Mouse (Mus musculus): Measurements from ENCODE around the gene Ccndbp1. TPM values are rescaled to one million over a fixed set of nuclear protein-coding genes. Genes with fewer than 3 reads are reported as not detected.

Gene Ccndbp1
- polyA plus RNA-seq (2017; shearing (Covaris generic)), result 176 TPM

DNA sequence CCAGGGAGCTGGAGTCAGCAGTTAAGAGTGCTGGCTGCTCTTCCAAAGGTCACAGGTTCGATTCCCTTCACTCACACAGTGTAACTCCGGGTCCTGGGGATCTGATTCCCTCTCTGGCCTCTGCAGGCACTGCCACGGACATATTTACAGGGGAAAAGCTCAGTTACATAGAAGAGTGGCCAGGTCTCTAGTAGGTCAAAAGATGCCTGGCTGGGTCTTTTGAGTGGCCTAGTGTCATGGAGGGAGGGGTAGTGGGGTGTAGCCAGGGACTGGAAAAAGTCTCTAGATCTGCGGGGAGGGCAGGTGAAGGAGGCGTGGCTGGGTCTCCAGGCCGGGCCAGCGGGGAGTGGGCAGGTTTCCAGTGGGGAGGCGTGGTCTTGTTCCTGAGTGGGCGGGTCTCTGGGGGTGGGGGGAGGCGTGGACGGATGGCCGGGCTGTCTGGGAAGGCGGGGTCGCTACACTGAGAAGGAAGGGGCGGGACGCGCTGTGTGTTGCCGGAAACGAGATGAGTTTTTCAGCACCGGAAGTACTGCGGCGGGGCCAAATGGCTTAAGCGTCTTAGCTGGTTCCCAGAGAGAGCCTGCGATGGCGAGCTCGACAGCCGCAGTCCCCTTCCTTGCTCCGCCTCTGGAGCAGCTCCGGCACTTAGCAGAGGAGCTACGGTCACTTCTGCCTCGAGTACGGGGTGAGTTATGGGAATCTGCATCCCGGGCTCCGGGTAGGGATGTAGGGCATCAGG lies at the start of gene Ccndbp1:
Gene Ccndbp1, plus strand, starts transcription at position 479 of the 739 bp plus-strand sequence.

DNA sequence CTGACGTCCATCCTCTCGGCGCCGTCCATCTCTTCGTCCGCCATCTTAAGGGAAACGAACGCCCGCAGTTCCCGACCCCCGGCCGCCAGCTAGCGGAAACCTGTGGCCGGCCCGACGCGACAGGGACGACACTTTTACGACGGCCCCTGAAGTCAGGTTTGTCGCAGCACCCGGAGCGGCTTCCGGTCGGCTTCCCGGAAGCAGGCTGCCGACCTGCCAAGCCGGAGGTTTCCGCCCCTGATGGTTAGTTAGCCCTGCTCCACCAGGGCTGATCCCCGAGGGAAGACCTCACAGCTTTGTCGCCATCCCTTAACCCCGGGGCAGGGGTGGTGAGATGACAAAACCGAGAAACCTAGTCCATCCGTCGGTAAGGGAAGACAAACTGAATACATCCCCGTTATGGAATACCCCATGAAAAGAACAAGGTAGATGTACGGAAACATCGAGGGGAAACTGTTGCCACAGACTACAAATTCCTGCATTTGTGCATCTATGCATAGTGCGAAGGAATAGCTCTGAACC lies 37.6 kb upstream of the Ccndbp1 start, which contains the start of gene Ubr1:
Gene Ubr1, minus strand, starts transcription at position 157 of the 522 bp plus-strand sequence.

DNA sequence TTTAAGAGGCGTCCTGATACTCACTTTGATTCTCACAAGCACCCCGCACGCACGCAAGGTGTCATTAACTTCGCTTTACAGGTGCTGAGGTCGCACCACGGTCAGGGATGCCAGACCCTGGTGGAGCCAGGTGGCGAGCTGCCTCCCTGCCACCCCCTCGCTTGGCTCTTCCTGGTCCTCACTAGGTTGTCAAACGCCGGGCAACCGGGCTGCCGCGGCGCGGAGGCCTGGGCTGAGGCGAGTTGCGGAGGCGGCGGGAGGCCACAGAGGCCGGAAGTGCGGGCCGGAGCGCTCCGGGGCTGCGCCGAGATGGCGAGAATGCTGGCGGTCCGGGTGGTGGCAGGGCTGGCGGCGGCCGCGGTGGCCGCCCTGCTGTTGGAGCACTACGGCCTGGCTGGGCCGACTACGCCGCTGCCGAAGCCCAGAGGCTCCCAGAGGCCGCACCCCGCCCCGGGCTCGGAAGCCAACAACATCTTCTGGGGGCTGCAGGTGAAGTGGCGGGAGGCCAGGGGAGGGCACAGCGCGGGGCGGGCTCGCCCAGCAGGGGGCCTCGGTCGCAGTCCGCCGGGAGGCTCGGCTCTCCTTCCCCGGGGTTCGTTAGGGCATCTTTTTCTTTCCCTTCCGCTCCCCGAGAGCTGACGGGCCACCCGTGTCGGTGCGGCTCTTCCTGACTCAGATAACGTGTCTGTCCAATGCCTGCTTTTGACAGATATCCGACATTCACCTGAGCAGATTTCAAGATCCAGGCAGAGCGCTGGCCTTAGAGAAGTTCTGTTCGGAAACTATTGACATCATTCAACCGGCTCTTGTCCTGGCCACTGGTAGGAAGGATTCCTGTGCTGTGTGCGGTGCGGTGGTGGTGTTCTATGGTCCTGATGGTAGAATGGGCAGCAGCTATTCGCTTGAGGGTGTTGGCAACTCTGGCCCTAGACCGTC lies 30.9 kb upstream of the Ccndbp1 start, which contains the start of gene Tmem62:
Gene Tmem62, plus strand, starts transcription at position 28 of the 936 bp plus-strand sequence.

DNA sequence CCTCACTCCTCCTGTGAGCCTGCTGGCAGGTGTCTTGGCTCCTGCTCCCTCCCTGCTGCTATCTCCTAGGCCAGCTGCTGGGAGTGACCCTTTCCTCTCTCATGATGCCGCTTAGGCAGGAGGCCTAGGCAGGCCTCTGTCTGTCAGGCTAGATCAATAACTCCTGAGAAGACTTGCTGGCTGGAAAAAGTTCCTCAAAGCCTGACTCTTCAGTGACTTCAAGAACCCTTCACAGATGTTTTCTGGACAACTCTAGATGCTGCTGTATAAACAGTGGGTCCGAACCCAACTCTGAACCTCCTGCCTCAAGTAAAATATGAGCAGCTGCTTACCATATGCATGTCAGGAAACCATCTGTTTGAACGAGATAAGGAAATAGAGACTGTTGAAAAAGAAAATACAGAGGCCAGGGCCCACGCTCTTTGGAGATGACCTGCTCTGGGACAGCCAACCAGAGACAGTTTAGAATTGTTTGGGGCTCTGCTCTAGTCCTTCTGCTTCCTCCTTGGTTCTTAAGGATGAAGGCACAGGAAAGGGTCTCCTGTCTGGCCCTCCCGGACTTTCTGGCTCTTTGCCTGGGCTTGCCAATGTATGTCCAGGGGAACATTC lies 28.6 kb downstream of the Ccndbp1 start, which contains the start of gene Epb42:
Gene Epb42, minus strand, starts transcription at position 340 of the 609 bp plus-strand sequence.

Other genes with a start within 250 kb of the Ccndbp1 start
- 3.6 TPM for gene Cdan1, start 158.3 kb upstream of the Ccndbp1 start, polyA plus RNA-seq (2017; shearing (Covaris generic))
- 0.79 TPM for gene Ttbk2, start 157.8 kb upstream of the Ccndbp1 start, polyA plus RNA-seq (2017; shearing (Covaris generic))
- 71.7 TPM for gene Ubr1, start 37.7 kb upstream of the Ccndbp1 start, polyA plus RNA-seq (2017; shearing (Covaris generic))
- 10.2 TPM for gene Tmem62, start 31.4 kb upstream of the Ccndbp1 start, polyA plus RNA-seq (2017; shearing (Covaris generic))
- gene Epb42, start 28.7 kb downstream of the Ccndbp1 start, polyA plus RNA-seq (2017; shearing (Covaris generic)), result 0.06 TPM
- not detected for gene Tgm5, start 77.4 kb downstream of the Ccndbp1 start, polyA plus RNA-seq (2017; shearing (Covaris generic))
- not detected for gene Tgm7, start 101.4 kb downstream of the Ccndbp1 start, polyA plus RNA-seq (2017; shearing (Covaris generic))
- gene Adal, start 132.0 kb downstream of the Ccndbp1 start, polyA plus RNA-seq (2017; shearing (Covaris generic)), result 16.5 TPM
- 11.4 TPM for gene Lcmt2, start 132.2 kb downstream of the Ccndbp1 start, polyA plus RNA-seq (2017; shearing (Covaris generic))
- gene Tubgcp4, start 162.3 kb downstream of the Ccndbp1 start, polyA plus RNA-seq (2017; shearing (Covaris generic)), result 108 TPM
- 75.9 TPM for gene Zscan29, start 162.7 kb downstream of the Ccndbp1 start, polyA plus RNA-seq (2017; shearing (Covaris generic))